Mouse (Mus musculus) heart, adult 18-20 months (tissue): Measurements from ENCODE around the gene Dlg4. TPM values are rescaled to one million over a fixed set of nuclear protein-coding genes. Genes with fewer than 3 reads are reported as not detected.
"Not testable (repeated sequence)": the region's sequence is repeated elsewhere in the genome, so short reads cannot be mapped to it uniquely, and the experiment has no call there.

Source experiments
- DNase-seq, 2 experiments: peaks; one replicate each; pipeline ENCODE4 v3.0.0; 2021 to 2022; ENCODE audit warnings: mixed read lengths in 1 of 2
- total RNA-seq, 2 experiments: library from RNA; stranded (reverse); gene quantifications; 2 replicates each; pipeline ENCODE4 v1.2.3; 2021

Gene Dlg4
- total RNA-seq, 2 experiments from 2014 or later = 5.9 to 6.8 TPM

DNA sequence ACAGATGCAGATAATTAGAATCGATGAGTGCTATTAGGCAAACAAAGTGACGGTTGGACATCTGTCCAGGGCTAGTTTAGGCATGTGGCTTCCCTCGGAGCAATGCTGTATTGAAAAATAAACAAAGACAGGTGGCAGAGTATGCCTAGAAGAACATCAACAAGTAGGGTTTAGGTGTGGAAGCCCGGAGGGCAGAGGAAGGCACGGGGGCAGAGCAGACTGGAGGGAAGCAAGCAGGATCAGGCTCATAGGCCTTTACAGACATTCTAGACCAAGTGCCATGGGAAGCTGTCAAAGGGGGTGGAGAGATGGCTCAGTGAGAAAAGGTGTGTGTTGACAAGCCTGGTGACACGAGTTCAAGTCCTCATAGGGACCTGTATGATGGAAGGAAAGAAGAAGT is 32.6 kb downstream of the Dlg4 start:
- no peak for DNase-seq

DNA sequence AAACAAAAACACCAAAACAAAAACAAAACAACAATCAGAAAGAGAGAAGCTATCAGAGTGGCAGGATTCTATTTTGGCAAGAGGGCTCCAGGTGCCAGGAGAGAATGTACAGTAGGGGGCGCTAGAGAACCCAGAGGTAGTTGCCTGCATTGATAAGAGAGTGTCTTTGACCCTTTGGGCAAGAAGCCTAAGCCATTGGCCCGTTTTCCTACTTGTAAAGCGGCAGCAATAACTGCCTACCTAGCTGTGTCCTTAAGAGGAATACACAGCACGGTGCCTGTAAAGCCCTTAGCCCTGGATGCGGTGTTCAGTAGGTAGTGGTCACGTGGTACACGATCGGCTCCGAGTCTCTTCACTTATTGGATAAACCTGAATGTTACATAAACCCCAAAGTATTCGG is 33.1 kb downstream of the Dlg4 start:
- DNase-seq = no peak

DNA sequence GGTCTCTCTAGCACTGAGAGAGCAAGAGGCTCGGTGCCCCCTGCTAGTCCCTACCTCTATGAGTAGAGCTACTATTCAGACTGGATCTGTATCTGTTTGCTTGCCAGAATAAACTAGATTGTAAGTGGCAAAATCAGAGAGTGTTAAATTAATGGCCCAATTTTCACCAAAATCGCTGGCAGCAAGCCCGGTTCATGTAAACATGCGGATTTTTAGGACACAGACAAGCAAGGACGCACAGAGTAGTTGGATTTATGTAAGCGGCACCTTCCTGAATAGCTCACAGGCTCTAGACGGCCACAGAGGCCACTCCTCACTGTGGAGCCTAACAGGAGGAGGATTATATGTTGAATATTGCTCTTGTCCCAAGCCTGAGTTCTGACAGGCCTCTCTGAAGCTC is 36.4 kb downstream of the Dlg4 start:
- DNase-seq = no peak

DNA sequence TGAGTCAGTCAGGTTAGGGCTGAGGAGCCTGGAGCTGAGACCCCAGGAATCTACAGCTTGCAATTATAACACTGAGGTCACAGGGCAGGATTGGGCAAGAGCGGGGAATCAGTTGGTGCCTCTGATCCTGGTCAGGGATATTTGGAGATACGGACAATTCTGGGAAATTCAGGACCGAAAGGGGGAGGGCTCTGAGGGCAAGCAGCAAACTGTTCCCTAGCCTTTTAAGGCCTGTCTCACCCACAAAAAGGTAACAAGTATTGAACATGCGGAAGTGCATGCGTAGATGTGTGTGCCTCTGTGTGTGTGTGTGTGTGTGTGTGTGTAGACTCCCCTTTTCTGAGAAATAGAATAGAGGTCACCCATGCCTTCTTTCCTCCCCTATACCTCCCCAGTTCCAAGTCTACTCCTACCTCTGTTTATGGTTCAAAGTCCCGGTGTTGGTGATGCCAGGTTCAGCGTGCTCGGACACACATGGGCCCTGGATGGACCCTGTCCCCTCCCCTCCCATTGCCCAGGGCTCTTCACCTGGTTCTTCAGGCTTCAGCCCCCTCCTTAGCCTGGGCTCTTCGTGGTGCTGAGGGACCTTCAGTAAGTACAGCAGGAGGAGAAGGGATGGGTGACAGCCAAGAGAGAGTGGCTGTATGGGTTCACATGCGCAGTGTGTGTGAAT is 37.3 kb downstream of the Dlg4 start, which contains the start of gene Asgr1:
TSS of gene Asgr1 (plus strand) at position 188 of the 673 bp plus-strand sequence.
- no peak for DNase-seq

DNA sequence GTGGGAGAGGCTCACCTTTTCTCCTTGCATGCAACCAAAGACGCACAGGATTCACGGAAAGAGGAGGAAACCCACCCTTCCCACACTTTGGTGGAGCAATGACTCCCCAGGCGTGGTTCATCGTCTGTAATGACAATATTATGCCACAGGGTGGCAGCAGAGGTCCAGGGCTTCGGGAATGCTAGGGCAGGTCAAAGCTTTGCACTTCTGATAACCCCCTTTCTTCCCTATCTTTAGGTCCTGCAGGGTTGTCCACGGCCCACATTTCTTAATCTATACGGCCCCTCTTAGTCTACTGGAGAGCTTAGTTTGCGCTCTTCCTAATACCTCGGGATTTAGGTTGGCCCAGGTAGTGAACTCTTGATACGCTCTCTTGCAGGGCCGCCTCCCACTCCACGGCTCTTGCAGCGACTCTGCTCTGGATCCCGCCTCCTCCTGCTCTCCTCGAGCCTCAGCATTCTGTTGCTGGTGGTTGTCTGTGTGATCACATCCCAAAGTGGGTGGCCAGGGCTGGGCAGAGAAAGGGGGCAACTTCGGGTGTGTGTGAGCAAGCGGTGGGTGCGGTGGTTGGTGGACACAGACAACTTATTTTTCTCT is 39.0 kb downstream of the Dlg4 start:
- DNase-seq = peak; percentile 64 to 90

DNA sequence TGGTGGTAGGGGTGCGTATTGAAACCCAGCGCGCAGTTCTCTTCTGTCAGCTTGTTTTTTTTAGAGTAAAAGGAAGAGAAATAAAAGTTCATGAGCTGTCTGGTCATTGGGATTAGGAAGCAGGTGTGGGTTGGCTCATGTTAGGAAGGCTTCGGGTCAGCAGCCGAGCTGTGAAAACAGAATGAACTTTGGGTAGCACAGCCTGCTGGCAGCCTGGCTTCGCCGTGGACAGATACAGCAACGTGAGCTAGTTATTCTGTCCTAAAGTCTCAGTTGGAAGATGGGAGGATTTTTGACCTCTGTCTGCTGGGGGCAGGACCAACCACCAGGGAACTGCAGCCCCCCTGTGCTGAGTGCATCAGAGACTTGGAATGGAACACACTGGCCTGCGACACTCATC is 41.1 kb downstream of the Dlg4 start:
- no peak for DNase-seq

DNA sequence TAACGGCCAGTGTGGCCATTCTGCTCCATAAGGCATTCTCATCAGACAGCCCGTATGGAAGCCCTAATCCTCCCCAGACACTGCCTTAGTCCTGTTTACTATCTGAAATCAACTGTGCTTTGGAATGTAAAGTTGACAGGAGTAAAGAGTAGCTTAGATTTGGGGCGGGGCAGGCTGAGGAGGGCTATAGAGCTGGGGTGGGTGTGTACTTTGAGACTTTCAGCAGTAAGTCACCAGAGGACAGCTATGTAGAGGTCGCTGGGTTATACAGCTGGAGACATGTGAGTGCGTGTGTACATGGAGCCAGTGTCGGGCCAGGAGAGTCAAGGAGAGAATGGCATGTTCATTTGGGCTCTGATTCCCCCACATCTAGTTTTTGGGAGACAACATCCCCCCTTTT is 43.2 kb downstream of the Dlg4 start:
- no peak for DNase-seq

DNA sequence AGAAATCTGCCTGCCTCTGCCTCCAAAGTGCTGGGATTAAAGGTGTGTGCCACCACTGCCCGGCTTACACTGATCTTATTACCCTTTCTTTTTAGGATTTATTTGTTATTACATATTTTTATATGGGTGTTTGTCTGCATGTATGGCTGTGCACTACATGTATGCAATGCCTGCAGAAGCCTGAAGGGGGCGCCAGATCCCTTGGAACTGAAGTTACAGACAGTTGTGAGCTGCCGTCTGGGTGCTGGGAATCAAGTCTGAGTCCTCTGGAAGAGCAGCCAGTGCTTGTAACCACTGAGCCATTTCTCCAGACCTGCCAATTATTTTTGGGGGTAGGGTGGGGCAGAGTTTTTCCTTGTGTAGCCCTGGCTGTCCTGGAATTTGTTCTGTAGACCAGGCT is 46.3 kb downstream of the Dlg4 start:
- DNase-seq = no peak

DNA sequence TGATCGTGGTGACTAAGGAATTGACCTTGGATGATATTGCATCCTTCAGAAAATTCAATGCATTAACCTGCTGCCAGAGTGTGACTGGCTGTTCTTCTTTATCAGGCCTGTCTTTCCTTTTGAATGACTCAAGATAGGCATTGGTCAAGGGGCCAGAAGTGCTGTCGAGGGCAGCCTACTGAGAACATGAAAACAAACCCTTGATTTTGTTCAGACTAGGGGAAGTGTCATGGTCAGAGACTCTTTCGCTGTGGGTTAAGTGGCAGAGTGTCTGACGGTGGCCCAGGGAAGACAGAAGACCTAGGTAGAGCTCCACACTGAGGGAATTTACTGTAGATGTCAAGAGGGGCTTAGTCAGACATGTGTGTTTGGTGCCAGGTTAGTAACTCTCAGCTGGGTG is 50.0 kb downstream of the Dlg4 start:
- DNase-seq = no peak

DNA sequence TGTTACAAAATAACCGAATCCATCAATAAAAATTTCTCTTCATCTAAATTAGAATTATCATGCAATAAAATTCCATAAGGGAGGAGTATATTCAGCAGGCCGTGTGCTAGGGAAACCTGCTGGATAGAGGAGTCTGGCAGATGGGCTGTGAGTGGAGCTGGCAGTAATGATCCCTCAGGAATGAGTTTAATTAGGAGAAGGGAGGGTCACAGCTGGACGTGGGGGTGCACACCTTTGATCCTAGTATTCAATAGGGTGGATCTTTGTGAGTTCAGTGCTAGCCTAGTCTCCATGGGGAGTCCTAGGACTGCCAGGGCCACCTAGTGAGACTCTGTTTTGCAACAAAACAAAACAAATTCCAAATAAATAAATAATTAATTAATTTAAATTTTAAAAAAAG is 51.5 kb downstream of the Dlg4 start:
- no peak for DNase-seq

DNA sequence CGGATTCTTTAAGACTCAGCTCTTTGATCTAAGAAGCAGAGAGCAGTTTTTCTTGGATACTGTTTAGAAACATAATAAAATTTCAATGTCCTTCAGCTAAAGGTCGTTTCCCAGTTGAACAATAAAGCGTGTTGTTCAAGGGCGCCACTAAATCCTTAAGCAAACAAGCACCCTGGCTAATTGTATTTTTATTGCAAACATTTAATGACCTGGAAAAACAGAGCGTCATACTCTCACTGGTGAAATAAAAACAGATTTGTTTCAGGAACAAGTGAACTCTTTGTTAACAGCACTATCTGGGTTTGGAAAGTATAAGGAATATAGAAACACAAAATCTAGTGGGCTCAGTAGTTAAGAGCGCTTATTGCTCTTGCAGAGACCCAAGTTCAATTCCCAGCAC is 53.3 kb downstream of the Dlg4 start:
- no peak for DNase-seq

DNA sequence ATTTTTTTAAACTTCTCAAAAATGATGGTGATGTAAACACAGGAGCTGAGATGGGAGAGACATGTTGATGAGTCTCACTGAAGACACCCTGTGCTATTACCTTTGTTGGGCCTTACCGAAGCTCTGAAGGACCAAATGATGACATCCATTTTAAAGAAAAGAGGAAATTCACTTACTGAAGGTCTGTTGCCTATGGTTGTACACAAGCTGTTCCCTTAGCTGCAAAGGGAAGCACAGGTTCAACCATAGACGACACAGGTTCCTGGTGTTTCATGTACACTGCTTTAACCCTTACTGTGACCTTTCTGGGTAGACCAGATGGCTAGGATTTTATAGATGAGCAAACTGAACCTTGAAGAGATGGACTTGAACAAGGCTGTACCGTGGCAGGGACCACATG is 53.9 kb downstream of the Dlg4 start:
- not testable (repeated sequence) for DNase-seq

DNA sequence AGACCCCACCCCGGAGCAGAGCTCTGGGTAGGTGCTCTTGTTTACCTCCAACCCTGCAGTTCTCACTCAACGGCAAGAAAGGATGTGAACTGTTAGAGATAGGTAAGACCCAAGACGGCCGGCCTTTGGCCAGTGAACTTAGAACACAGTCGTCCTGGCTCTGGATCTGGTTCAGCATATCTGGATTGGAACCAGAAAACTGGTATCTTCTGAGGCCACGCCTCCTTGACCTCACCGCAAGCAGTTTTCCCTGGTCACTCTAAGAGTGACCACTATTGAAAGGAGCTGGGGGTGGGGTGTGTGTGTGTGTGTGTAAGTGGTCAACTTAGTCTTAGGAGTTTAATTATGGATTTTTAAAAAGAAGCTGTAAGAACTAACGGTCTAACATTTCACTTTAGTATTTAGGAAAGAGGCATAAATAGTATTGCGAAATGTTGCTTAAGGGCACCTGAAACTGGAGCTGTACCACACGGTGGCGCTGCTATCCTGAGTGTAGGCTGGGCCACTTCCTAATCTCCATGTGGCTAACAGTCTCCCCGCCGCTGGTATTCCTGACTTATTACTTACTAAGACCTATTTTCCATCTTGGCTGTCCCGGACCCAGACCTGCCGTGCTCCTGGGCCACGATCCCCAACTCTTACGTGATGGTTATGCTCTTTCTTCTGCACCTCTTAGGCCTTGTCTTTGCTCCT is 57.8 kb downstream of the Dlg4 start:
- peak; percentile 70 to 90 for DNase-seq

DNA sequence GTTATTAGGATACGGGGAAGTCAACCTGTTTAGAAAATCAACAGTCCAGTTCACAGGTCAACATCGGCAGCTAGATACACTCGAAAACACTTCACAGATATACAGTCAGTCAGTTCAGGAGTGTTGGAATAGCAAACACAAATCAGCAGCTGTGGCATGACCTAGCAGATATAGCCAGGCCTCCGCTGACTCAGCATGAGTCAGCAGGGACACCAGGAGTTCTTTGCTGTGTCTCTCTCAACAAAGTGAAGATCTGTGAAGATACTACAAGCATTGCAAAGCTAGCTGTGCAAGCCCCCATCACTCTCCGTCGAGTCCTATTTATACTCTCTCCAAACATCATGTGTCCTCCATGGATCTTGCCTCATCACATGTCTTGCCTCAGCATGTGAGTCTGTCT is 58.8 kb downstream of the Dlg4 start:
- no peak for DNase-seq

DNA sequence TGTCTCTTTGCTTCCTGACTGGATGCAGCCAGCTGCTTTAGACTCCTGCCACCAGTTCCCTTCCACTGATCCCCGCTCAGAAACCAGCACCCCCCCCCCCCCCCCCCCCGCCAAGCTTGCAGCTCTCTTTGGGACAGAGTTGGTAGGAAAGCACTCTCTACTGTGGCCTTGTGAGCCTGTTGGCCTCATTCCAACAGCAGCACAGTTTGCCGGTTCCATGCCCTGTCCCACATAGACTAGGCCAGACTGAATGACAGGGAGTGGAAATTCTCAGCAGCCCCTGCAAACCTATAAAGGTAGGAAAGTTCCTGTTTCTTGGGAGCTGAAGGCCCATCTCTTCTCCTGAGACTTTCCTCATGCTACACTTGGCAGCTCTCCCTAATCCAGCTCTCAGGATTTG is 60.7 kb downstream of the Dlg4 start:
- no peak for DNase-seq

DNA sequence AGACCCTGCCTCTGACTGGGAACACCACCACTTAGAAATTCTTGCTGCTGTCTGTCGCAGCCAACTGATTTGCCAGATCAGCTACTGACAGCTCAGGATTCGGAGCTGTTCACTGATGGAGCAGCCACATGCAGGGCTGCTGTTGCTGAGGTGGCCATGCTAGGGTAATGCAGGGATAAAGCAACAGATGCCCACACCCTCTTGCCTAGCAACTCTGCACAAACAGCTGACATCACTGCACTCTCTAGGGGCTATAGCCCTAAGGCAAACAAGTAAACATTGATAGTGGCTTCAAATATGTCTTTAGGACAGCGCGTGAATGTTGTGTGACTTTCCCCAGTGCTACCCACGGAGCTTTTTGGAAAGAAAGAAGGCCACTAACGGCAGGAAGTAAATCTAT is 62.4 kb downstream of the Dlg4 start:
- DNase-seq = no peak

DNA sequence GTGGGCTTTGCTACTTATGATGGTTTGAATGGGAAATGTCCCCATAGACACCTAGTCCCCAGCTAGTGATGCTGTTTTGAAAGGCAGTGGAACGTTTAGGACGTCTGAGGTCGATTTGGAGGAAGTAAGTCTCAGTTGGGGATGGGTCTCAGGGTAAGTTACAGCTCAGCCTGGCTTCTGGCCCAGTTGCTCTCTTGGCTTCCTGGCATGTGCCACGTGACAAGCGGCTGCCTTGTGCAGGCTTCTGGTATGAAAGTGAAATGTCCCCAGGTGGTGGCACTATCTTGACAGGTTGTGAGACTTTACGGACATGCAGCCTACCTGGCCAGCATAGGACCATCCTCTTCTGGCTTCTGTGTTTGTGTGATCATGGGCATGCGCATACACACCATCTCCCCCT is 63.2 kb downstream of the Dlg4 start:
- peak in 1 of 2 experiments; percentile 49 for DNase-seq

DNA sequence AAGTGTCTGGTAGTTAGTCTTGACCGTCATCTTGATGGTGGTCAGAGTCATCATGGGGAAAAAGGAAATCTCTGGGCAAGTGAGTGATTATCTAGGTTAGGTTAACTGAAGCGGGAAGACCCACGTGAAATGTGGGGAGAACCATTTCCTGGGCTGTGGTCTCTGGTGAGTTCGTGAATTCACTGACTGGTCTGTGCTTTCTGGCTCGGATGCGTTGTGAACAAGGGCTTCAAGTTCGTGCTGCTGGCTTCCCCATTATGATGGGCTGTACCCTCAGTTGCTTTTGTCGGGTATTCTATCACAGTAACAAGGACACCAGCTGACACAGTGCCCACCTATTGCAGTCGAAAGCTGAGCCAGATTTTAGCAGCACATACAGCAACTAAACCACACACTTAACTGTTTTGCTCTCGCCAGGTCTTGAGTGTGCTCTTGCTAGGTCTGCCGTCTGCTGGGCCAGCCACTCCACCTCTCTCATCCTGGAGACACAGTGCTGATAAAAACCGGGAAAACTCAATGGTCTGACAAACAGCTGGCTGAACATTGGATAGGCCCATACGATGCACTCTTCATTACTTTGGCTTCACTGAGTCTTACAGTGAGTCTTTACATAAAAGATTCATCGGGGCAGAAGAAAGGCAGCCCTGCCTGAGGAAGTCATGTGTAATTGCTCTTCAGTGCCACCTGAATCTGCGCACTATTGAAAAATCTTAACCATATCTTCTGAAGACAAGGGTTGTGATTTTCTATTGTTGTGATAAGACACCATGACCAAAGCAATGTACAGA is 64.3 kb downstream of the Dlg4 start:
- DNase-seq = no peak

DNA sequence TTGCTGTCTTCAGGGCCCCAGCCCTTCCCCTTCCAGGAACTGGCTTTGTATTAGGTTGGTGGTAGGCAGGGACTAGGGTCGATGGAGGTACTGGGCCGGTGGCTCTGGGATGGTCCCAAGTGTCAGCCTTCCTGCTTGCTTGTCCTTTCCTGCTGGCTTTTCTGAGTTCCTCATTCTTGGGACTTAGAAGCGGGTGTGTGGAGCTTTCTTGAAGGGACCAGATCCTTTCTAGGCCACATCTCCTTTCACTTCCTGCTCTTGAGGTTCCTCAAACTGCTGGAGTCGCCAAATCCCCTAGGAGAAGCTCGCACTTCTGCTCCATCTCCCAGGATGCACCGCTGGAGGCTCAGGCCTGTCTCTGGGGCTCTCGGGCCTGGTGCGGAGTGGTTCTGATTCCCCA is 67.8 kb downstream of the Dlg4 start:
- DNase-seq = peak; percentile 33 to 71

DNA sequence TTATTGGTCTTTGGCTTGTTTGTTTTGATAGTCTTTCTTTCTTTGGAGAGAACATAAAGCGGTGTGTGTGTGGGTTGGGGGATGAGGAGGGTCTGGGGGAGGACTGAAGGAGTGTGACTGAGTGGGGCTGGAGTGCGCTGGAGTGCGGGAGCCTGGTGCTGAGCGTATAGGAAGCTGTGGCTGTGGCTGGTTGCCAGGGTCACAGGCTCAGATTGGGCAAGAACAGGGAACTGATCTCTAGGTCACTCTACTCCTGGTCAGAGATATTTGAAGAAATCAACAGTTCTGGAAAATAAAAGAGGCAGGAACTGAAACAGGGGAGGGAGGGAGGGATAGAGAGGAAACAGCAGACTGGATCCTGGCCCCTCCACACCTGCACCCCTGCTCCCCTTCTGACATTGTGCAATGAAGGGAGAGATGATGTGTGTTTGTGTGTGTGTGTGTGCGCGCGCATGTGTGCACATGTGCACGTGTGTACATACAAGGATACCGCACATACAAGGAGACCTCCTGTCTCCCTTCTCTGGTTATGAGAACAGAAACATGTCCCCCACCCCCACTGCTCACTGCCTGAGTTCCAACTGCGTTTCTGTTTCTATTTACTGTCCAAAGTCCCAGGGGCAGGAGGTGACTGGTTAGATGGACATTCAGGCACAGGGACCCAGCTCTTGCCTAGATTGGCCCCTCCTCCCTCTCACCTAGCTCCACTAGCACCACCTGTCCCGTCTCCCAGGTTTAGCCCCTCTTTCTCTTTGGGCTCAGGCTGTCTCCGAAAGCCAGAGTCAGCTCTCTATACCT is 75.4 kb downstream of the Dlg4 start, which contains the start of gene Asgr2:
TSS of gene Asgr2 (plus strand) at position 659 of the 798 bp plus-strand sequence.
- peak; percentile 37 to 67 for DNase-seq
